Mouse (Mus musculus): Measurements from ENCODE around the gene Ldlr. TPM values are rescaled to one million over a fixed set of nuclear protein-coding genes. Genes with fewer than 3 reads are reported as not detected.

The Ldlr gene
- polyA plus RNA-seq, 1 experiment = 34.1 TPM

DNA sequence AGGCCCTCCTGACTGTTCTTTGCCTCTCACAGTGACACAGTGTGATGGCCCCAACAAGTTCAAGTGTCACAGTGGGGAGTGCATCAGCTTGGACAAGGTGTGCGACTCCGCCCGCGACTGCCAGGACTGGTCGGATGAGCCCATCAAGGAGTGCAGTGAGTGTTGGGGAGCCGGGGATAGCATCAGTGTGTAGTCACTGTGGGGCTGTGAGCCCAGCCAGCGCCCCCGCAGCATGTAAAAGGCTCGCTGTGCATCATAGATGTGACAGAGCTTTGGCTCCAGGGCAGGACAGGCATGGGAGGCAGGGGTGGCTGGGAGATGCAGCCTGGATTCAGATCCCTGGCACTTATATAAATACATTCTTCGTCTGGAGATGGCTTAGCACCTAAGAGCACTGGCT is 13.9 kb downstream of the Ldlr start:
- Histone ChIP-seq H3K27me3 (ENCODE audit: control insufficient read depth, insufficient read depth, low read length) (no peaks in the 10 kb centered on the region), H3K4me1 (ENCODE audit: control insufficient read depth, insufficient read depth, low read length) (peaks cover 13% of the 10 kb centered on the region), H3K27ac (ENCODE audit: insufficient read depth, low read length) (no peak overlapping the region; the same call in 1 of the 2 replicates), H3K4me3 (replicated peaks; ENCODE audit: insufficient read depth, low read depth, low read length) (no peak overlapping the region)
- no peak for DNase-seq
- WGBS = 32% methylated on average over 10 of the region's 10 CpGs
- TF ChIP-seq CTCF (IDR thresholded peaks at IDR 0.05; ENCODE audit: borderline replicate concordance, insufficient read depth, low read depth, low read length) = no peak
- no peak for TF ChIP-seq POLR2A (IDR thresholded peaks at IDR 0.05; ENCODE audit: borderline replicate concordance, insufficient read depth, low read length)

DNA sequence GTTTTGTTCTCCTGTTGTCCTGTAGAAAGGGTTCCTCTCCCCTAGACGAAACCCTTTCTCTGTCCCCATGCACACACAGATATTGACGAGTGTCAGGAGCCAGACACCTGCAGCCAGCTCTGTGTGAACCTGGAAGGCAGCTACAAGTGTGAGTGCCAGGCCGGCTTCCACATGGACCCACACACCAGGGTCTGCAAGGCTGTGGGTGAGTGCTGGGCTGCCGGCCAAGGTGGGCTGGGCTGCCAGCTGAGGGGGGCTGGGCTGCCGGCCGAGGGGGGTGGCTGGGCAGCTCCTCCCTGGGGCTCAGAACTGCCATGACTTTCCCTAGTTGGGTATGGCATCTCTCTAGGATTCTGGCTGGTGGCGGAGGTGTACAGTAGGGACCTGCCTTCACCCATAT is 15.5 kb downstream of the Ldlr start:
- H3K4me1 ChIP-seq (ENCODE audit: control insufficient read depth, insufficient read depth, low read length) = peaks cover 13% of the 10 kb centered on the region

DNA sequence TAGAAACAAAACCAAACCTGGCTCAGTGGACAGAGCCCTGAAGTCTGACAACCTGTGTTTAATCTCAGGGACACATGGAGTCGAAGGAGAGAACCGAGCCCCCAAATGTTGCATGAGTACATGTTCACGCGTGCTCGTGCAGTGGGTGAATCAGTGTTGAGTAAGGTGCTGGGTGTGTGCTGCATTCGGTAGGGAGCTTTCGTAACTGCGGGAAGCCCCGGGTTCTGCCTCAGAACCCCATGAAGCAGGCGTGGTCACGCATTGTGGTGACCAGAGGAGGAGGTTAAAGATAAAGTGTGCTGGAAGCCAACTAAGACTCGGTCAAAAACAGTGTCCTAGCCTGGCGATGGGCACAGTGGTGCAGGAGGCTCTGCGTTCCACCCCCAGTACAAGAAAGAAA is 17.1 kb downstream of the Ldlr start:
- WGBS = 97% methylated on average over 14 of the region's 14 CpGs
- Histone ChIP-seq H3K4me3 (replicated peaks; ENCODE audit: insufficient read depth, low read depth, low read length) (no peak overlapping the region), H3K4me1 (ENCODE audit: control insufficient read depth, insufficient read depth, low read length) (peaks cover 13% of the 10 kb centered on the region), H3K27me3 (ENCODE audit: control insufficient read depth, insufficient read depth, low read length) (no peaks in the 10 kb centered on the region), H3K27ac (ENCODE audit: insufficient read depth, low read length) (no peak overlapping the region)
- no peak for TF ChIP-seq POLR2A (IDR thresholded peaks at IDR 0.05; ENCODE audit: borderline replicate concordance, insufficient read depth, low read length)
- no peak for TF ChIP-seq CTCF (IDR thresholded peaks at IDR 0.05; ENCODE audit: borderline replicate concordance, insufficient read depth, low read depth, low read length)
- DNase-seq = no peak

More for the DNA sequence above, 15.5 kb downstream of the Ldlr start:
- WGBS = 18% methylated on average over 7 of the region's 7 CpGs
- DNase-seq = no peak
- H3K27me3 ChIP-seq (ENCODE audit: control insufficient read depth, insufficient read depth, low read length) = no peaks in the 10 kb centered on the region
- H3K4me3 ChIP-seq (replicated peaks; ENCODE audit: insufficient read depth, low read depth, low read length) = no peak overlapping the region
- TF ChIP-seq POLR2A (IDR thresholded peaks at IDR 0.05; ENCODE audit: borderline replicate concordance, insufficient read depth, low read length) = no peak
- no peak for TF ChIP-seq CTCF (IDR thresholded peaks at IDR 0.05; ENCODE audit: borderline replicate concordance, insufficient read depth, low read depth, low read length)
- H3K27ac ChIP-seq (ENCODE audit: insufficient read depth, low read length) = no peak overlapping the region

DNA sequence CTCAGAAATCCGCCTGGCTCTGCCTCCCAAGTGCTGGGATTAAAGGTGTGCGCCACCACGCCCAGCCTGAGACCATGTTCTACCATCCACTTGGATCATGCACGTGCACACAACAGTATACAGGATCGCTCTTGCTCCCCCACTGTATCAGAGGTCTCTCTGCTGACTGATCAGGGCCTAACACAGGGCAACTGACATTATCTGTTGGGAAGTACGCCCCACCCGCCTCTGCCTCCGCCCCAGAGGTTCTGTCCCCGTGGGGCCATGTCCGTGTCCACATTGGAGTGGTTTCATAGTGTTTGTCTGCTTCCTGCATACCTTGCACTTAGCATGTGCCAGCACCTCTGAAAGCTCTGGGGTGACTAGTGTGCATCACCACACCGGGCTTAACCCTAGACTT is 18.2 kb downstream of the Ldlr start:
- Histone ChIP-seq H3K27ac (ENCODE audit: insufficient read depth, low read length) (no peak overlapping the region), H3K4me3 (replicated peaks; ENCODE audit: insufficient read depth, low read depth, low read length) (no peak overlapping the region), H3K27me3 (ENCODE audit: control insufficient read depth, insufficient read depth, low read length) (no peaks in the 10 kb centered on the region), H3K4me1 (ENCODE audit: control insufficient read depth, insufficient read depth, low read length) (peaks cover 13% of the 10 kb centered on the region)
- TF ChIP-seq POLR2A (IDR thresholded peaks at IDR 0.05; ENCODE audit: borderline replicate concordance, insufficient read depth, low read length) (no peak), CTCF (IDR thresholded peaks at IDR 0.05; ENCODE audit: borderline replicate concordance, insufficient read depth, low read depth, low read length) (no peak)
- WGBS = 96% methylated on average over 11 of the region's 11 CpGs
- no peak for DNase-seq

DNA sequence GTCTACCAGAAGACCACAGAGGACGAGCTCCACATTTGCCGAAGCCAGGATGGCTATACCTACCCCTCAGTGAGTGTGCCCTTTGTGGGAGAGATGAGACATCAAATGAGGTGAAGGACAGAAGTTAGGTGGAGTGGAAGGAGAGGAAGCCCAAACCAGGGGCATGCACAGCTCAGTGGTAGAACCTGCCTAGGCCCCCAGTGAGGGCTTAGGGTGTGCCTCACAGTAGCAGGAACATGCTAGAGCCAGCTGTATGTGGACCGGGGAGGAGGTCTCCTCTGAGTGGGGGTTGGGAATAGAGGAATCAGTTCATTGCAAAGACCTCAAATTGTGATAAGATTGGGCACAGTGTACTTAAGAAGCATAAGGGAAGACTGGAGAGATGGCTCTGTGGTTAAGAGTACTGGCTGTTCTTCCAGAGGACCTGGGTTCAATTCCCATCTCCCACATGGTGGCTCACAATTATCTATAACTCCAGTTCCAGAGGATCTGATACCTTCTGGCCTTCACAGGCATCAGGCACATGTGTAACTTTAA is 24.0 kb downstream of the Ldlr start:
- Histone ChIP-seq H3K4me3 (replicated peaks; ENCODE audit: insufficient read depth, low read depth, low read length) (no peak overlapping the region), H3K27me3 (ENCODE audit: control insufficient read depth, insufficient read depth, low read length) (no peaks in the 10 kb centered on the region), H3K4me1 (ENCODE audit: control insufficient read depth, insufficient read depth, low read length) (peaks cover 42% of the 10 kb centered on the region), H3K27ac (ENCODE audit: insufficient read depth, low read length) (peak overlapping the region; percentile 75)
- TF ChIP-seq POLR2A (IDR thresholded peaks at IDR 0.05; ENCODE audit: borderline replicate concordance, insufficient read depth, low read length) (no peak), CTCF (IDR thresholded peaks at IDR 0.05; ENCODE audit: borderline replicate concordance, insufficient read depth, low read depth, low read length) (no peak)
- WGBS = 48% methylated on average over 3 of the region's 3 CpGs
- DNase-seq = no peak

DNA sequence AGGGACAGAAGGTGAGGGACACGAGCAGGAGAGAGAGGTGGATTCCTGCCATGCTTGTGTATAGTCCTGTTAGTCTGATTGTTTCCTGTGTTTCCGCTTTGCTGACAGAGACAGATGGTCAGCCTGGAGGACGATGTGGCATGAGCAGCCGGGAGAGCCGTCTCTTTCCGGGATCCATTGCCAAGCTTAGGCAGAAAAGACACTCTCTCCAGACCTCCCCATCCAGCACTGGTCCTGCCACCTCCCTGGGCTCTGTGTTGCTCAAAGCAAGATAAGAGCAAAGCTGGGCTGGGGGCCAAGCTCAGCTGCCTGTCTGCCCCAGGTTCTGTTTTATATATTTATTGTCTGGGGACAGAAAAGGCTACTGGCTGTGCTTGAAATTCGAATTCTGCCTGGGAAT is 24.8 kb downstream of the Ldlr start:
- 4% methylated on average over 7 of the region's 7 CpGs for WGBS

DNA sequence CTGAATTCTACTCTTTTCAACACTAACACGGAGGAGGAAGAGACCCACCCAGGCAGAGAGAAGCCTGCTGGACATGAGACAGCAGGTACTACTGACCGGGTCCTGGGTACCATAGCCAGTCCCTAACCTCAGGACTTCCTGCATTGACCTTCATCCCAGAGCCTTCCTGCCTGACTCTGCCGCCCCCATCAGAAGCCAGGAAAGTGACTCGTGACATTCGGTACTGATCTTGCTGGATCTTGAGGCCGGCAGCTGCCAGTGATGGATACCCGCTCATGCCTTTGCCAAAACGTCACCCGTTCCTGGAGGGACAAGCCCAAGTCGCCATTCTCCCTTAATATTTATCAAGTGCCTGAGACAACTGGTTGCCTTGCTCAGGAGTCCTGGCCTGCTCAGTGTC is 25.2 kb downstream of the Ldlr start:
- peak in 1 of 2 experiments; percentile 73 for DNase-seq
- Histone ChIP-seq H3K27me3 (ENCODE audit: control insufficient read depth, insufficient read depth, low read length) (no peaks in the 10 kb centered on the region), H3K4me1 (ENCODE audit: control insufficient read depth, insufficient read depth, low read length) (peaks cover 52% of the 10 kb centered on the region), H3K27ac (ENCODE audit: insufficient read depth, low read length) (peak overlapping the region; percentile 98), H3K4me3 (replicated peaks; ENCODE audit: insufficient read depth, low read depth, low read length) (peak overlapping the region; percentile 28)
- WGBS = 12% methylated on average over 10 of the region's 10 CpGs
- TF ChIP-seq CTCF (IDR thresholded peaks at IDR 0.05; ENCODE audit: borderline replicate concordance, insufficient read depth, low read depth, low read length) (no peak), POLR2A (IDR thresholded peaks at IDR 0.05; ENCODE audit: borderline replicate concordance, insufficient read depth, low read length) (no peak)

More for the DNA sequence above, 24.8 kb downstream of the Ldlr start:
- Histone ChIP-seq H3K27me3 (ENCODE audit: control insufficient read depth, insufficient read depth, low read length) (no peaks in the 10 kb centered on the region), H3K4me3 (replicated peaks; ENCODE audit: insufficient read depth, low read depth, low read length) (no peak overlapping the region), H3K4me1 (ENCODE audit: control insufficient read depth, insufficient read depth, low read length) (peaks cover 47% of the 10 kb centered on the region), H3K27ac (ENCODE audit: insufficient read depth, low read length) (peak overlapping the region; percentile 98)
- peak; percentile 93 to 99 for DNase-seq
- peak; percentile 3; the same call in 1 of the 2 replicates for TF ChIP-seq CTCF (IDR thresholded peaks at IDR 0.05; ENCODE audit: borderline replicate concordance, insufficient read depth, low read depth, low read length)
- TF ChIP-seq POLR2A (IDR thresholded peaks at IDR 0.05; ENCODE audit: borderline replicate concordance, insufficient read depth, low read length) = no peak

DNA sequence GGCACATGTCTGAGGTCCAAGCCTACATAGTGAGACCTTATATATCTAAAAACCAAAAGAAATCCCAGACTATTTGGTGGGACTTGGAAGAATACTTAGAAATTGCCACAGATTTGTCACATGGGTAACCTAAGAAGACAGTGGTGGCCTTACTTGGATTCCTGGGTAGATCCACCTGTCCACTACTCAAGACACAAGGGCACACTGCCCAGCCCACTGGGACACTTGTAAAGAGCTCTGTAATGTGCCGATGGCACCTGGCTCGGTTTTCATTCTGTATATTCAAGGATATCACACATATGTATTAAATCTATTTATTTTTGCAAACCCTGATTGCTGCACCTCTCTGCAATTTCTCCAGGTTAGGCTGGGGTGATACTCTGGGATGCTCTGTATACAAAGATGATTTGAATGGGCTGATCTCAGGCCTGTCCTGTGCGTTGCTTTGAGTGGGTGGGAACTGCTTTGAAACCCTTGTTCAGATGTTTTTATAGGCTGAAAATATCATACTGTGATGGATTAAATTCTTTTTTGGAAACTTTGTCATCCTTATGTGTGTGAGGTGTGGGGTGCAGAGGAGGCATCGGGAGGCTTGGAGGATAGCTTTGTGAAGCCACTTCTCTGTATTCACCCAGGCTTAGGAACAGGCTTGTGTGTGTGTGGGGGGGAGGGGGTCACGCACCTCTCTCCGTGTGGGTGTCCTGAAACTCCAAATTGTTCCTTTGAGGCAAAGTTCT is 26.3 kb downstream of the Ldlr start:
- H3K27ac ChIP-seq (ENCODE audit: insufficient read depth, low read length) = peak overlapping the region; percentile 98
- TF ChIP-seq POLR2A (IDR thresholded peaks at IDR 0.05; ENCODE audit: borderline replicate concordance, insufficient read depth, low read length) = no peak
- no peak for TF ChIP-seq CTCF (IDR thresholded peaks at IDR 0.05; ENCODE audit: borderline replicate concordance, insufficient read depth, low read depth, low read length)
- no peak overlapping the region for H3K4me3 ChIP-seq (replicated peaks; ENCODE audit: insufficient read depth, low read depth, low read length)
- peak in 1 of 2 experiments; percentile 51 for DNase-seq
- H3K27me3 ChIP-seq (ENCODE audit: control insufficient read depth, insufficient read depth, low read length) = no peaks in the 10 kb centered on the region
- peaks cover 62% of the 10 kb centered on the region for H3K4me1 ChIP-seq (ENCODE audit: control insufficient read depth, insufficient read depth, low read length)
- 50% methylated on average over 6 of the region's 6 CpGs for WGBS
